Mouse (Mus musculus) hindbrain, embryonic 14.5 days (tissue): ENCODE data around the gene Bcl2l13. TPM values are rescaled to one million over a fixed set of nuclear protein-coding genes. Genes with fewer than 3 reads are reported as not detected.
"Not testable (repeated sequence)": the region's sequence is repeated elsewhere in the genome, so short reads cannot be mapped to it uniquely, and the experiment has no call there.

ENCODE experiments used
- ATAC-seq: fragments of 200-750 bp; cut with Nextera tagmentation; 2 replicates; pipeline ENCODE4 v1.8.0; 2017; ENCODE audit warnings: moderate number of reproducible peaks, mild to moderate bottlenecking, moderate TSS enrichment, moderate library complexity; ENCODE audit not compliant: low FRiP score
- DNase-seq: peaks from one replicate; pipeline ENCODE4 v3.0.0-alpha.2; 2015; ENCODE audit warnings: low spot score
- H3K27ac ChIP-seq: fragments of 300-500 bp; sonication (generic); 2 replicates; pipeline ENCODE4 v1.5.1; 2014; ENCODE audit warnings: mild to moderate bottlenecking, moderate library complexity
- H3K27me3 ChIP-seq: fragments of 300-500 bp; sonication (generic); 2 replicates; pipeline ENCODE4 v1.6.1; 2014; ENCODE audit warnings: mild to moderate bottlenecking, low read length, mixed read lengths; ENCODE audit not compliant: control insufficient read depth, insufficient read depth
- H3K36me3 ChIP-seq: fragments of 300-500 bp; sonication (generic); replicated peaks from 2 replicates; pipeline ENCODE4 v1.6.1; 2014; ENCODE audit not compliant: control insufficient read depth, insufficient read depth
- H3K4me1 ChIP-seq: fragments of 300-500 bp; sonication (generic); replicated peaks from 2 replicates; pipeline ENCODE4 v1.6.1; 2014; ENCODE audit warnings: antibody characterized with exemption, low read length, mixed read lengths; ENCODE audit not compliant: control insufficient read depth, insufficient read depth
- H3K4me2 ChIP-seq: fragments of 300-500 bp; sonication (generic); replicated peaks from 2 replicates; pipeline ENCODE4 v1.6.1; 2014; ENCODE audit warnings: mild to moderate bottlenecking, moderate library complexity
- H3K4me3 ChIP-seq: fragments of 300-500 bp; sonication (generic); replicated peaks from 2 replicates; pipeline ENCODE4 v1.5.1; 2014; ENCODE audit warnings: mild to moderate bottlenecking, low read length
- H3K9ac ChIP-seq: fragments of 300-500 bp; sonication (generic); 2 replicates; pipeline ENCODE4 v1.6.1; 2014
- H3K9me3 ChIP-seq: fragments of 300-500 bp; sonication (generic); 2 replicates; pipeline ENCODE4 v1.6.1; 2016; ENCODE audit warnings: low read length; ENCODE audit not compliant: control insufficient read depth
- WGBS: fragments of 180-500 bp; shearing (Covaris S2); extraction: QIAGEN DNeasy Blood & Tissue Kit; methylation state at CpG from one replicate; pipeline ENCODE4 v1.1.7; 2014; 5-methylcytosine and 5-hydroxymethylcytosine counted together
- polyA plus RNA-seq: library from polyadenylated mRNA; unstranded; fragments of >200 nt; fragmentation: Nextera tagmentation; extraction: Ambion mirVana; gene quantifications from 2 replicates; pipeline ENCODE4 v1.2.1, GENCODE M21; 2014

The Bcl2l13 gene
- polyA plus RNA-seq, 1 experiment from 2014 or later, result 28.2 TPM

GRCm38 (mm10) chr6:120903961-120904360 is 67.9 kb downstream of the Bcl2l13 start:
- Histone ChIP-seq H3K4me2 (no peak overlapping the region), H3K4me3 (no peak overlapping the region), H3K36me3 (no peaks in the 10 kb centered on the region), H3K27ac (no peak overlapping the region), H3K27me3 (no peaks in the 10 kb centered on the region), H3K9ac (no peak overlapping the region), H3K4me1 (no peaks in the 10 kb centered on the region), H3K9me3 (no peaks in the 10 kb centered on the region)
- WGBS, result 92% methylated on average over 11 of the region's 11 CpGs
- no peak for ATAC-seq
- no peak for DNase-seq

DNA sequence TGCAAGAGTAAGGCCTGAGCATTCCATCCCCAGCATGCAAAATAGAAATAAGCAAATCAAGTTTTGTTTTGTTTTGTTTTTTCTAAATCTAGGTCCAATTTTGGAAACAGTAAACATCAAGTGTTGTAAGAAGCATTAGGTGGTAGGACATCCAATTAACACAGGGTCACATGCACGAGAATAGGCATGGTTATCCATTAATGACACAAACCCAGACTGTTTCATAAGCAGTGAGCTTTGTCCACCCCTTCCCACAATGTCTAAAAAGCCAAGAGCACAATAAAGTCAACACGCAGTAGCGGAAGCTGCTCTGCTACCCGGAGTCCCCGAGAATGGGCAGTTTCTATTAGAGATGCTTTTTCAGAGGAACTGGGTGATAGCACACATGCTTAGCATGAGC is 69.1 kb downstream of the Bcl2l13 start:
- H3K4me1 ChIP-seq, result no peaks in the 10 kb centered on the region
- DNase-seq (no peak), ATAC-seq (no peak)
- no peaks in the 10 kb centered on the region for H3K9me3 ChIP-seq
- no peak overlapping the region for H3K4me2 ChIP-seq
- no peak overlapping the region for H3K27ac ChIP-seq
- H3K27me3 ChIP-seq, result no peaks in the 10 kb centered on the region
- no peak overlapping the region for H3K4me3 ChIP-seq
- H3K36me3 ChIP-seq, result no peaks in the 10 kb centered on the region
- 77% methylated on average over 5 of the region's 5 CpGs for WGBS
- H3K9ac ChIP-seq, result no peak overlapping the region

GRCm38 (mm10) chr6:120906521-120906920 is 70.5 kb downstream of the Bcl2l13 start:
- H3K27me3 ChIP-seq, result no peaks in the 10 kb centered on the region
- 92% methylated on average over 6 of the region's 6 CpGs for WGBS
- no peak for ATAC-seq
- H3K36me3 ChIP-seq, result no peaks in the 10 kb centered on the region
- no peak overlapping the region for H3K27ac ChIP-seq
- H3K4me3 ChIP-seq, result no peak overlapping the region
- no peak for DNase-seq
- no peaks in the 10 kb centered on the region for H3K4me1 ChIP-seq
- H3K9ac ChIP-seq, result no peak overlapping the region
- H3K4me2 ChIP-seq, result no peak overlapping the region
- H3K9me3 ChIP-seq, result no peaks in the 10 kb centered on the region

DNA sequence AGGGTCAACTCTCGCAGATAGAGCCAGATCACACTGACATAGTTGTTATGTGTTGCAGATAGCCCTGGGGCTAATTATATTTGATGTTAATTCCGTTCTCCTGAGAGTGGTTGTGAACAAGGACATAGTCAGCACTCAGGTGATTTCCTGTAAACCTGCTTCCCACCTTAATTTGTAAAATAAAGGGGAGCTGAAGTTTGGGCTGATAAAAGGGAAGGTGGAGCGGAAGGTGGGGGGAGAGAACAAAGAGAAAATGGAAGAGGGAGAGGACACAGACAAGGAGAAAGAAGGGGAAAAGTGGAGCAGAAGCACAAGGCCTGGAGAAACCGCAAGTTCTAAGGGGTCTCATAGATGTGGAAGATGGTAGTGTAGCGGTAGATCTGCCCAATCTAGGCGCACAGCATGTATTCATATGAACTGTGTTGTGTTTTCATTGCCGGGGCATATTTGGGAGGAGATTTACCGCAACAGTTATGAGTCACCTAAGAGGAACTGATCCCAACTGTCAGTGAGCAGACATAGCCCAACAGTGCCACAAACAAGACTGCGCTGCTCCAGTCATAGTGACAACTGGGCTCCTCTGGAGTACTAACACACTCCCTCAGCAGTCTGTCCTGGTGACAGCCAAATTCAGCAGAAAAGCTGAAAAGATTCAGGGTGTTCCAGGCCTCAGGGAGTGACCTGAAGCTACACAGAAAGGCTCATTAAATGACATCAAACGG is 72.0 kb downstream of the Bcl2l13 start:
- not testable (repeated sequence) for H3K4me3 ChIP-seq, H3K9ac ChIP-seq, H3K4me2 ChIP-seq, H3K36me3 ChIP-seq, H3K9me3 ChIP-seq, H3K27ac ChIP-seq, ATAC-seq, H3K27me3 ChIP-seq, H3K4me1 ChIP-seq, DNase-seq
- 88% methylated on average over 9 of the region's 10 CpGs for WGBS

DNA sequence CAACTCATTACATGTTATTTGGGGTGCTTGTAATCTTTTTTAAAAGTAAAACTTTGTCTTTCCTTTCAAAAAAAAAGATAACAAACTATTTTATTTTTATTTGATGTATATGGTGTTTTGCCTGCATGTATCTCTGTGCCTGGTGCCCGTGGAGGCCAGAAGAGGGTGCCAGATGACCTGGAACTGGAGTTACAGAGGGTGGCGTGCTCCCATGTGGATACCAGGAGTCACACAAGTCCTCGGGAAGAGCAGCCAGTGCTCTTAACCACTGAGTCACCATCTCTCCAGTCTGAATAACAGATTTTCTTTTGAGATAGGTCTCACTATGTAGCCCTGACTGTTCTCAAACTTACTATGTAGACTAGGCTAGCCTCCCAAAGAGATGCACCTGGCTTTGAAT is 73.5 kb downstream of the Bcl2l13 start:
- no peak overlapping the region for H3K4me3 ChIP-seq
- H3K36me3 ChIP-seq, result no peaks in the 10 kb centered on the region
- H3K4me1 ChIP-seq, result no peaks in the 10 kb centered on the region
- H3K27ac ChIP-seq, result no peak overlapping the region
- no peaks in the 10 kb centered on the region for H3K27me3 ChIP-seq
- ATAC-seq (no peak), DNase-seq (no peak)
- no peak overlapping the region for H3K9ac ChIP-seq
- no peak overlapping the region for H3K4me2 ChIP-seq
- WGBS, result 84% methylated on average over 3 of the region's 3 CpGs
- no peaks in the 10 kb centered on the region for H3K9me3 ChIP-seq

GRCm38 (mm10) chr6:120911213-120912007 is 75.4 kb downstream of the Bcl2l13 start:
- Histone ChIP-seq H3K4me3 (no peak overlapping the region), H3K9ac (no peak overlapping the region), H3K27ac (no peak overlapping the region), H3K9me3 (no peaks in the 10 kb centered on the region), H3K36me3 (no peaks in the 10 kb centered on the region), H3K27me3 (no peaks in the 10 kb centered on the region), H3K4me2 (no peak overlapping the region), H3K4me1 (peaks cover 10% of the 10 kb centered on the region)
- ATAC-seq (no peak), DNase-seq (no peak)
- WGBS, result 82% methylated on average over 13 of the region's 13 CpGs

DNA sequence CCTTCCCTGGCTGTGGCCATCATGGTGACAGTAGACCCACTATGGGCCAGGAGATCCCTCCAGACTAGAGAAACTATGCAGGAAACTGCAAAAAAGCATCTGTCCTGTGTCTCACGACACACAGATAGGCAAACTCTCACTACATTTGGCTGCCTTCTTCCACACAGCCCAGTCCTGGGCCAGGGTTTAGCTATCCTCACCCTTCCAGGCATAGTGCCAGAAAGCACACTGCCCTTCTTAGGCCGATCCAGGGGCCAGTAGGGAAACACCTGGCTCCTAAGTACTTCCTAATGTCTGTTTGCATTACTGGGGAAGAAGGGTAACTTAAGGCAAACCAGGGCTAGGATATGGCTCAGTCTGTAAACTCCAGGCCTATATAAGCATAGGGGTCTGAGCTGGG is 76.9 kb downstream of the Bcl2l13 start:
- Histone ChIP-seq H3K9me3 (no peaks in the 10 kb centered on the region), H3K27ac (no peak overlapping the region), H3K4me3 (no peak overlapping the region), H3K9ac (no peak overlapping the region), H3K4me2 (no peak overlapping the region), H3K4me1 (peaks cover 10% of the 10 kb centered on the region), H3K36me3 (no peaks in the 10 kb centered on the region), H3K27me3 (no peaks in the 10 kb centered on the region)
- ATAC-seq (no peak), DNase-seq (no peak)
- WGBS, result 69% methylated on average over 2 of the region's 2 CpGs

- Histone ChIP-seq H3K4me3 (no peak overlapping the region), H3K4me1 (peaks cover 10% of the 10 kb centered on the region), H3K36me3 (no peaks in the 10 kb centered on the region), H3K27ac (no peak overlapping the region), H3K9me3 (no peaks in the 10 kb centered on the region), H3K9ac (no peak overlapping the region), H3K27me3 (no peaks in the 10 kb centered on the region), H3K4me2 (no peak overlapping the region)
- 90% methylated on average over 8 of the region's 8 CpGs for WGBS
- DNase-seq (no peak), ATAC-seq (no peak)
Measured at GRCm38 (mm10) chr6:120913783-120914182, 77.8 kb downstream of the Bcl2l13 start.

DNA sequence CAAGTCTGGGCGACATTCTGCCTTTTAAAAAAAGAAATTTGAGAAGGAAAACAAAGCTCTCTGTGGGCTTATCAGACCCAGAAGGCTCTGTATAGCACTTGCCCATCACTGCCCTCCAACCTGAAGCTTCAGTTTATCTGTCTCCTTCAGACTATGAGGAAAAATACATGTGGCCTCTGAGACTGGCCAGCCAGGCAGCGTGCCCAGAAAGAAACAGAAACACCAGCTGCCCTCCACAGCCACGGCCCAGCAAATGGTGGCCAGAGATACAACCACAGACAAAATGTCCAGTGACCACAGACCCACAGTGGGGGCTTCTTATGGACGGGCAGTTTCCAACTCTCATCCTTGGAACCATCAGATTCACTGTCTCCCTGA is 78.5 kb downstream of the Bcl2l13 start:
- no peak overlapping the region for H3K9ac ChIP-seq
- H3K27ac ChIP-seq, result no peak overlapping the region
- WGBS, result 87% methylated on average over 4 of the region's 4 CpGs
- ATAC-seq (no peak), DNase-seq (no peak)
- no peaks in the 10 kb centered on the region for H3K36me3 ChIP-seq
- no peak overlapping the region for H3K4me2 ChIP-seq
- no peak overlapping the region for H3K4me3 ChIP-seq
- no peaks in the 10 kb centered on the region for H3K27me3 ChIP-seq
- no peaks in the 10 kb centered on the region for H3K9me3 ChIP-seq
- H3K4me1 ChIP-seq, result peaks cover 10% of the 10 kb centered on the region
